Mouse (Mus musculus): ENCODE measurements around the gene Nrde2.

GRCm38 (mm10) chr12:100124913-100125798, 34.3 kb downstream of the Nrde2 start:
- TF ChIP-seq POLR2A (IDR thresholded peaks at IDR 0.05; ENCODE audit: low read depth, low read length) (no peak), ZC3H11A (IDR thresholded peaks at IDR 0.05; ENCODE audit: low read depth, low read length) (no peak), CTCF (conservative IDR thresholded peaks at IDR 0.05 in 1 of 2, IDR thresholded peaks at IDR 0.05 in 1 of 2; ENCODE audit: low read depth in 2 of 2, low read length in 2 of 2) (peak in 1 of 2 experiments; percentile 46; a peak in 2 of 4 replicates), ETS1 (conservative IDR thresholded peaks at IDR 0.05; ENCODE audit: low read depth, low read length) (no peak), E2F4 (IDR thresholded peaks at IDR 0.05; ENCODE audit: insufficient replicate concordance, low read depth, low read length) (no peak), POLR2AphosphoS2 (IDR thresholded peaks at IDR 0.05; ENCODE audit: low read depth, low read length) (no peak; the same call in 1 of the 2 replicates), MAX (IDR thresholded peaks at IDR 0.05; ENCODE audit: low read length) (no peak), EP300 (IDR thresholded peaks at IDR 0.05; ENCODE audit: low read length) (no peak), UBTF (IDR thresholded peaks at IDR 0.05; ENCODE audit: low read depth, low read length) (no peak), ZNF384 (IDR thresholded peaks at IDR 0.05; ENCODE audit: low read depth, low read length) (no peak), JUN (IDR thresholded peaks at IDR 0.05; ENCODE audit: insufficient read depth, low read depth, low read length) (no peak)
